Mouse (Mus musculus) forebrain, embryonic 14.5 days (tissue): ENCODE data around the gene Ndufaf2. TPM values are rescaled to one million over a fixed set of nuclear protein-coding genes. Genes with fewer than 3 reads are reported as not detected.

Experiments used
- ATAC-seq: fragments of 200-750 bp; cut with Nextera tagmentation; 2 replicates; pipeline ENCODE4 v1.8.0; 2017; ENCODE audit warnings: mild to moderate bottlenecking, moderate library complexity
- DNase-seq: peaks from one replicate; pipeline ENCODE4 v3.0.0-alpha.2; 2015; ENCODE audit warnings: low spot score
- H3K27ac ChIP-seq: fragments of 300-500 bp; sonication (generic); 2 replicates; pipeline ENCODE4 v1.5.1; 2014; ENCODE audit warnings: low read depth, mild to moderate bottlenecking, control low read depth, low read length, moderate library complexity
- H3K27me3 ChIP-seq: fragments of 300-500 bp; sonication (generic); replicated peaks from 2 replicates; pipeline ENCODE4 v1.6.1; 2014; ENCODE audit warnings: low read length, control low read depth, mixed read lengths; ENCODE audit not compliant: control insufficient read depth, insufficient read depth
- H3K36me3 ChIP-seq: fragments of 300-500 bp; sonication (generic); 2 replicates; pipeline ENCODE4 v1.6.1; 2014; ENCODE audit warnings: low read length, control low read depth; ENCODE audit not compliant: control insufficient read depth, insufficient read depth
- H3K4me1 ChIP-seq: fragments of 300-500 bp; sonication (generic); 2 replicates; pipeline ENCODE4 v1.6.1; 2014; ENCODE audit warnings: antibody characterized with exemption, low read length, control low read depth; ENCODE audit not compliant: control insufficient read depth, insufficient read depth
- H3K4me2 ChIP-seq: fragments of 300-500 bp; sonication (generic); 2 replicates; pipeline ENCODE4 v1.6.1; 2014; ENCODE audit warnings: mild to moderate bottlenecking, control low read depth, low read length
- H3K4me3 ChIP-seq: fragments of 300-500 bp; sonication (generic); 2 replicates; pipeline ENCODE4 v1.5.1; 2014; ENCODE audit warnings: low read depth, low read length, control low read depth
- H3K9ac ChIP-seq: fragments of 300-500 bp; sonication (generic); 2 replicates; pipeline ENCODE4 v1.6.1; 2014; ENCODE audit warnings: mild to moderate bottlenecking, low read length, control low read depth, moderate library complexity
- H3K9me3 ChIP-seq: fragments of 300-500 bp; sonication (generic); replicated peaks from 2 replicates; pipeline ENCODE4 v1.6.1; 2016; ENCODE audit warnings: low read length, control low read depth, mixed read lengths; ENCODE audit not compliant: control insufficient read depth
- WGBS: fragments of 180-500 bp; shearing (Covaris S2); extraction: QIAGEN DNeasy Blood & Tissue Kit; methylation state at CpG from one replicate; pipeline ENCODE4 v1.1.7; 2014; 5-methylcytosine and 5-hydroxymethylcytosine counted together
- polyA plus RNA-seq: library from polyadenylated mRNA; unstranded; fragments of >200 nt; fragmentation: Nextera tagmentation; extraction: Ambion mirVana; gene quantifications from 2 replicates; pipeline ENCODE4 v1.2.1, GENCODE M21; 2014

The Ndufaf2 gene
- polyA plus RNA-seq, 1 experiment from 2014 or later: 84.5 TPM

DNA sequence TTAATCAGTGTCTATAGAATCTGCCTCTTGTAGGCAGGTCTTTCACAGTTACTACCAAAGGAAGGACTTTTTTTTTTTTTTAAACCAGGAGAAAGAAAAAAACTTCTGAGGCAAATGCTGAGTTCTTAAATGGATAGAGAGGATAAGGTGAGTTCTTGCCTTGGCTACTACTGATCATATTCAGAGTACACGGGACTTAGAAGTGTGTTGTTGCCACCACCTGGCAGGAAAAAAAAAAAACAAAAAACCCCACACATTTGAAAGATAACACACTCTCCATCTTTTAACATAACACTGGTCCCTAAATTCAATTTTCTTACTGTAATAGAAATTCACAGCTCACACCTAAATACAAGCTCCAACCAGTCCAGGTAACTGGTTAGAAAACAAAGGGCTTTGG lies 30.5 kb downstream of the Ndufaf2 start:
- WGBS: 46% methylated on average over 1 of the region's 1 CpGs

DNA sequence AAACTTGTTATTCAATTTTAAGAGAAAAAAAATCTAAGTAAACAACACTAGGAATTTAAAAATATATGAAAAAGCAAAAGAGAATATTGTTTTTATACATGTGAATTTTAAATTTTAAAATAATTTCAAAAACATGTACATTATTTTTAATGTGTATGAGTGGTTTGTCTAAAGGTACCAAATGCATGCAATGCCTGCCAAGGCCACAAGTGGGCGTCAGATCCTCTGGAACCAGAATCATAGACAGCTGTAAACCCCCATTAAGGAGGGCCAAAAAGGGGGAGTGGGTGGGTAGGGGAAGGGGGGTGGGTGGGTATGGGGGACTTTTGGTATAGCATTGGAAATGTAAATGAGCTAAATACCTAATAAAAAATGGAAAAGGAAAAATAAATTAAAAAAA lies 31.3 kb downstream of the Ndufaf2 start:
- peak; percentile 30; the same call in 1 of the 2 replicates for ATAC-seq
- H3K36me3 ChIP-seq: no peaks in the 10 kb centered on the region
- no peaks in the 10 kb centered on the region for H3K27me3 ChIP-seq
- no peak overlapping the region for H3K4me2 ChIP-seq
- H3K9me3 ChIP-seq: no peaks in the 10 kb centered on the region
- peaks cover 6% of the 10 kb centered on the region; the same call in 1 of the 2 replicates for H3K4me1 ChIP-seq
- no peak overlapping the region for H3K4me3 ChIP-seq
- no peak overlapping the region for H3K9ac ChIP-seq
- DNase-seq: peak; percentile 61
- 4% methylated on average over 1 of the region's 1 CpGs for WGBS
- H3K27ac ChIP-seq: no peak overlapping the region

More for the DNA sequence above, 30.5 kb downstream of the Ndufaf2 start:
- DNase-seq: no peak
- H3K4me2 ChIP-seq: no peak overlapping the region
- no peak overlapping the region for H3K4me3 ChIP-seq
- no peaks in the 10 kb centered on the region for H3K36me3 ChIP-seq
- H3K27me3 ChIP-seq: no peaks in the 10 kb centered on the region
- no peak for ATAC-seq
- H3K4me1 ChIP-seq: peaks cover 5% of the 10 kb centered on the region; the same call in 1 of the 2 replicates
- no peak overlapping the region for H3K27ac ChIP-seq
- no peaks in the 10 kb centered on the region for H3K9me3 ChIP-seq
- H3K9ac ChIP-seq: no peak overlapping the region

DNA sequence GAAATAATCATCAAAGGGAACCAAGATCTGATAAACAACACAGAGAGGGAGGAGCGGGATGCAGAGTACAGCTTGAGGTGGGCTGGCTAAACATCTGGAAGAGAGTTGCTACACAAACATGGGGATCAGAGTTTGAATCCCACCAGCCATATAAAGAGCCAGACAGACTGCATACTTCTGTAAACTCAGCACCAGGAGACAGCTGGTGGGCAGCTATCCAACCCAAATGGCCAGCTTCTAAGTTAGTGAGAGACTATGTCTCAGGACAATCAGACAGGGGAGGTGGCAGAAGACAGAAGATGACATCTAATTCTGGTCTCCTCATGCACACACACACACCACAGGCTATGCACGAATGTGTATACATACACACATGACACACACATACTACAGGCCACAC lies 32.2 kb downstream of the Ndufaf2 start:
- DNase-seq (no peak), ATAC-seq (no peak)
- H3K9ac ChIP-seq: no peak overlapping the region
- H3K27me3 ChIP-seq: no peaks in the 10 kb centered on the region
- H3K27ac ChIP-seq: no peak overlapping the region
- H3K4me2 ChIP-seq: no peak overlapping the region
- WGBS: 96% methylated on average over 2 of the region's 2 CpGs
- no peak overlapping the region for H3K4me3 ChIP-seq
- no peaks in the 10 kb centered on the region for H3K36me3 ChIP-seq
- H3K9me3 ChIP-seq: no peaks in the 10 kb centered on the region
- H3K4me1 ChIP-seq: peaks cover 6% of the 10 kb centered on the region; the same call in 1 of the 2 replicates

- peaks cover 6% of the 10 kb centered on the region; the same call in 1 of the 2 replicates for H3K4me1 ChIP-seq
- H3K9me3 ChIP-seq: no peaks in the 10 kb centered on the region
- 83% methylated on average over 11 of the region's 11 CpGs for WGBS
- H3K36me3 ChIP-seq: no peaks in the 10 kb centered on the region
- no peak overlapping the region for H3K9ac ChIP-seq
- no peaks in the 10 kb centered on the region for H3K27me3 ChIP-seq
- no peak for ATAC-seq
- no peak overlapping the region for H3K4me2 ChIP-seq
- no peak overlapping the region for H3K4me3 ChIP-seq
- no peak for DNase-seq
- H3K27ac ChIP-seq: no peak overlapping the region
Observed at GRCm38 (mm10) chr13:108124096-108124495, 34.3 kb downstream of the Ndufaf2 start.

DNA sequence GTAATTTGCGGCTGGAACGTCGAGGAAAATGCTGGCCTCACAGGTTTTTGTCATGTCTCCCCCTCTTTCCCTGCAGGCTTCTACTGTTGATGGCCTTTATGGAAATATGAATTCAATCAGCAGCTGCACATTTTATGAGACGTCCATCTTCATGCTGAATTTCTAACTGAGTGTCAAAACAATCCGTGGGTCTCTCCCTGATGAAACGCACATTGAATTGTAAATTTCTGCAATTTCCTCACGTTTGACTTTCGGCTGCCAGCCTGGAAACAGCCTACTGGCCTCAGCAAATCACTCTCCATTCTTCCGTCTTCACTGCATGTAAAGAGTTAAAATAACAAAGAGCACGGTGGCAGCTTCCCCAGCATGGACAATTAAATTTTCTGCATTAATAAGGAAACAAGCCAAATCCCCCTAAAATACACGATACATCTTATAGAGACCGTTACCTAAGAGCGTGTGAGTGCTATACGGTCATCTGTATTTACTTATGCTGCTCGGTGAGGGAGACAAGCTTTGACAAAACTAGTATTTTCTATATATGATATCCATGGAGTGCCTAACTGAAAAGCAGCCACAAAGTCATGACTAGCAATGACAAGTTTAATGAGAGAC lies 35.2 kb downstream of the Ndufaf2 start:
- DNase-seq: peak; percentile 54
- WGBS: 20% methylated on average over 15 of the region's 15 CpGs
- peak overlapping the region; percentile 6; the same call in 1 of the 2 replicates for H3K9ac ChIP-seq

GRCm38 (mm10) chr13:108119411-108120310 lies 38.8 kb downstream of the Ndufaf2 start:
- H3K27ac ChIP-seq: no peak overlapping the region
- WGBS: 86% methylated on average over 9 of the region's 9 CpGs
- no peak overlapping the region for H3K4me3 ChIP-seq
- DNase-seq (no peak), ATAC-seq (no peak)
- no peaks in the 10 kb centered on the region for H3K27me3 ChIP-seq
- no peaks in the 10 kb centered on the region for H3K9me3 ChIP-seq
- H3K36me3 ChIP-seq: no peaks in the 10 kb centered on the region
- no peak overlapping the region for H3K9ac ChIP-seq
- no peak overlapping the region for H3K4me2 ChIP-seq
- H3K4me1 ChIP-seq: peaks cover 8% of the 10 kb centered on the region

More for the DNA sequence above, 35.2 kb downstream of the Ndufaf2 start:
- H3K4me1 ChIP-seq: peaks cover 6% of the 10 kb centered on the region; the same call in 1 of the 2 replicates
- no peaks in the 10 kb centered on the region for H3K36me3 ChIP-seq
- H3K27me3 ChIP-seq: no peaks in the 10 kb centered on the region
- H3K4me2 ChIP-seq: peak overlapping the region; percentile 25
- peak overlapping the region; percentile 29; the same call in 1 of the 2 replicates for H3K27ac ChIP-seq
- no peak overlapping the region for H3K4me3 ChIP-seq
- no peaks in the 10 kb centered on the region for H3K9me3 ChIP-seq
- ATAC-seq: peak; percentile 37; the same call in 1 of the 2 replicates

GRCm38 (mm10) chr13:108118188-108118587 lies 40.2 kb downstream of the Ndufaf2 start:
- Histone ChIP-seq H3K4me3 (no peak overlapping the region), H3K4me1 (peaks cover 10% of the 10 kb centered on the region), H3K27me3 (no peaks in the 10 kb centered on the region), H3K9ac (no peak overlapping the region), H3K9me3 (no peaks in the 10 kb centered on the region), H3K27ac (no peak overlapping the region), H3K4me2 (no peak overlapping the region), H3K36me3 (no peaks in the 10 kb centered on the region)
- no peak for DNase-seq
- no peak for ATAC-seq
- 70% methylated on average over 1 of the region's 1 CpGs for WGBS

GRCm38 (mm10) chr13:108117654-108118053 lies 40.8 kb downstream of the Ndufaf2 start:
- Histone ChIP-seq H3K4me3 (no peak overlapping the region), H3K27me3 (no peaks in the 10 kb centered on the region), H3K27ac (no peak overlapping the region), H3K9ac (no peak overlapping the region), H3K4me1 (peaks cover 7% of the 10 kb centered on the region), H3K4me2 (no peak overlapping the region), H3K36me3 (no peaks in the 10 kb centered on the region), H3K9me3 (no peaks in the 10 kb centered on the region)
- ATAC-seq: no peak
- DNase-seq: no peak

- H3K9ac ChIP-seq: no peak overlapping the region
- no peak overlapping the region for H3K27ac ChIP-seq
- ATAC-seq: no peak
- peaks cover 7% of the 10 kb centered on the region; the same call in 1 of the 2 replicates for H3K4me1 ChIP-seq
- WGBS: 58% methylated on average over 3 of the region's 3 CpGs
- no peaks in the 10 kb centered on the region for H3K36me3 ChIP-seq
- DNase-seq: peak; percentile 10
- H3K4me3 ChIP-seq: no peak overlapping the region
- H3K4me2 ChIP-seq: no peak overlapping the region
- no peaks in the 10 kb centered on the region for H3K27me3 ChIP-seq
- no peaks in the 10 kb centered on the region for H3K9me3 ChIP-seq
Observed at GRCm38 (mm10) chr13:108114257-108114656, 44.2 kb downstream of the Ndufaf2 start.
